Mouse (Mus musculus) stomach, postnatal 0 days (tissue): ENCODE data around the gene Slbp. TPM values are rescaled to one million over a fixed set of nuclear protein-coding genes. Genes with fewer than 3 reads are reported as not detected.
A peak's percentile ranks its signal among the peaks of the same experiment; 100 is the strongest.

Experiments
- ATAC-seq: fragments of 200-750 bp; cut with Nextera tagmentation; 2 replicates; pipeline ENCODE4 v1.8.0; 2017; ENCODE audit not compliant: low FRiP score, low TSS enrichment
- DNase-seq: peaks from one replicate; pipeline ENCODE4 v3.0.0-alpha.2; 2016; ENCODE audit warnings: low spot score
- H3K27ac ChIP-seq: fragments of 300-500 bp; sonication (generic); replicated peaks from 2 replicates; pipeline ENCODE4 v1.5.1; 2014; ENCODE audit warnings: mild to moderate bottlenecking, control low read depth
- H3K27me3 ChIP-seq: fragments of 300-500 bp; sonication (generic); 2 replicates; pipeline ENCODE4 v1.6.1; 2014; ENCODE audit warnings: low read length; ENCODE audit not compliant: control insufficient read depth, insufficient read depth
- H3K36me3 ChIP-seq: fragments of 300-500 bp; sonication (generic); 2 replicates; pipeline ENCODE4 v1.6.1; 2014; ENCODE audit warnings: low read length, mixed read lengths; ENCODE audit not compliant: control insufficient read depth, insufficient read depth
- H3K4me1 ChIP-seq: fragments of 300-500 bp; sonication (generic); replicated peaks from 2 replicates; pipeline ENCODE4 v1.6.1; 2014; ENCODE audit warnings: antibody characterized with exemption; ENCODE audit not compliant: control insufficient read depth, insufficient read depth
- H3K4me2 ChIP-seq: fragments of 300-500 bp; sonication (generic); replicated peaks from 2 replicates; pipeline ENCODE4 v1.6.1; 2014; ENCODE audit warnings: low read depth, mild to moderate bottlenecking, control low read depth, moderate library complexity
- H3K4me3 ChIP-seq: fragments of 300-500 bp; sonication (generic); 2 replicates; pipeline ENCODE4 v1.5.1; 2014; ENCODE audit warnings: low read depth, low read length, control low read depth
- H3K9ac ChIP-seq: fragments of 300-500 bp; sonication (generic); 2 replicates; pipeline ENCODE4 v1.6.1; 2014; ENCODE audit warnings: mild to moderate bottlenecking, low read length, control low read depth, mixed read lengths
- H3K9me3 ChIP-seq: fragments of 300-500 bp; sonication (generic); 2 replicates; pipeline ENCODE4 v1.6.1; 2016; ENCODE audit warnings: low read length; ENCODE audit not compliant: control insufficient read depth
- CTCF ChIP-seq: IDR thresholded peaks from 2 replicates; pipeline ENCODE4 v1.5.1; 2016; ENCODE audit warnings: antibody characterized with exemption, low read depth, mild to moderate bottlenecking, moderate library complexity
- EP300 ChIP-seq: optimal IDR thresholded peaks from 2 replicates; pipeline ENCODE3; 2016; ENCODE audit warnings: antibody characterized with exemption
- WGBS: fragments of 180-500 bp; shearing (Covaris S2); extraction: QIAGEN DNeasy Blood & Tissue Kit; methylation state at CpG from one replicate; pipeline ENCODE4 v1.1.7; 2014; 5-methylcytosine and 5-hydroxymethylcytosine counted together
- polyA plus RNA-seq: library from polyadenylated mRNA; unstranded; fragments of >200 nt; fragmentation: Nextera tagmentation; extraction: Ambion mirVana; gene quantifications from 2 replicates; pipeline ENCODE4 v1.2.1, GENCODE M21; 2015

The Slbp gene
- polyA plus RNA-seq, 1 experiment from 2014 or later: 87.3 TPM

- Histone ChIP-seq H3K27ac (peak overlapping the region; percentile 91), H3K36me3 (no peaks in the 10 kb centered on the region), H3K9ac (no peak overlapping the region), H3K4me1 (peaks cover 20% of the 10 kb centered on the region), H3K27me3 (no peaks in the 10 kb centered on the region), H3K4me2 (no peak overlapping the region; the same call in 1 of the 2 replicates), H3K4me3 (no peak overlapping the region), H3K9me3 (no peaks in the 10 kb centered on the region)
- TF ChIP-seq EP300 (no peak), CTCF (no peak)
- peak; percentile 31; the same call in 1 of the 2 replicates for ATAC-seq
- peak; percentile 73 for DNase-seq
- 59% methylated on average over 5 of the region's 5 CpGs for WGBS
Measured at GRCm38 (mm10) chr5:33696430-33696829, 44.1 kb upstream of the Slbp start.

GRCm38 (mm10) chr5:33695718-33696121 lies 43.3 kb upstream of the Slbp start:
- Histone ChIP-seq H3K4me1 (peaks cover 20% of the 10 kb centered on the region), H3K9ac (peak overlapping the region; percentile 71), H3K36me3 (no peaks in the 10 kb centered on the region), H3K27me3 (no peaks in the 10 kb centered on the region), H3K4me2 (peak overlapping the region; percentile 89), H3K27ac (peak overlapping the region; percentile 91), H3K9me3 (no peaks in the 10 kb centered on the region), H3K4me3 (peak overlapping the region; percentile 44)
- TF ChIP-seq CTCF (no peak), EP300 (no peak)
- WGBS: 9% methylated on average over 24 of the region's 24 CpGs
- no peak for DNase-seq
- ATAC-seq: 0 out of 2 replicates have a peak, but pooled peaks have one; percentile 2

- Histone ChIP-seq H3K36me3 (no peaks in the 10 kb centered on the region), H3K4me1 (peaks cover 20% of the 10 kb centered on the region), H3K27ac (peak overlapping the region; percentile 91), H3K4me3 (peak overlapping the region; percentile 44), H3K27me3 (no peaks in the 10 kb centered on the region), H3K9ac (peak overlapping the region; percentile 71), H3K9me3 (no peaks in the 10 kb centered on the region), H3K4me2 (peak overlapping the region; percentile 89)
- DNase-seq (peak; percentile 79), ATAC-seq (peak; percentile 62)
- WGBS: 4% methylated on average over 66 of the region's 71 CpGs
- TF ChIP-seq EP300 (no peak), CTCF (no peak)
Measured at GRCm38 (mm10) chr5:33694848-33695717, 42.7 kb upstream of the Slbp start.

- Histone ChIP-seq H3K9me3 (no peaks in the 10 kb centered on the region), H3K9ac (no peak overlapping the region), H3K4me2 (peak overlapping the region; percentile 89; the same call in 1 of the 2 replicates), H3K4me1 (peaks cover 20% of the 10 kb centered on the region), H3K27ac (peak overlapping the region; percentile 75), H3K4me3 (no peak overlapping the region), H3K36me3 (no peaks in the 10 kb centered on the region), H3K27me3 (no peaks in the 10 kb centered on the region)
- TF ChIP-seq EP300 (no peak), CTCF (no peak)
- ATAC-seq (no peak), DNase-seq (no peak)
- WGBS: 40% methylated on average over 9 of the region's 9 CpGs
Measured at GRCm38 (mm10) chr5:33694461-33694847, 42.1 kb upstream of the Slbp start.

- Histone ChIP-seq H3K4me3 (no peak overlapping the region), H3K4me2 (peak overlapping the region; percentile 32), H3K9me3 (no peaks in the 10 kb centered on the region), H3K9ac (peak overlapping the region; percentile 56; the same call in 1 of the 2 replicates), H3K36me3 (no peaks in the 10 kb centered on the region), H3K27me3 (no peaks in the 10 kb centered on the region), H3K27ac (peak overlapping the region; percentile 82), H3K4me1 (peaks cover 17% of the 10 kb centered on the region)
- DNase-seq (peak; percentile 70), ATAC-seq (peak; percentile 36; the same call in 1 of the 2 replicates)
- WGBS: 10% methylated on average over 24 of the region's 24 CpGs
- TF ChIP-seq CTCF (peak; percentile 14; the same call in 1 of the 2 replicates), EP300 (peak; percentile 32)
Measured at GRCm38 (mm10) chr5:33692393-33692792, 40.0 kb upstream of the Slbp start.
